Mouse (Mus musculus): ENCODE measurements around the gene Hoxa6. TPM values are rescaled to one million over a fixed set of nuclear protein-coding genes. Genes with fewer than 3 reads are reported as not detected.

Hoxa6 gene
- total and polyA plus RNA-seq, 3 experiments: 0.58 to 2.2 (median 2.1) TPM

- Histone ChIP-seq H3K9ac (ENCODE audit: insufficient read depth, low read depth) (no peak overlapping the region), H3K4me2 (ENCODE audit: insufficient read depth, low read depth, poor library complexity, severe bottlenecking) (no peak overlapping the region), H3K27me3 (replicated peaks) (no peaks in the 10 kb centered on the region), H3K36me3 (replicated peaks in 1 of 2; ENCODE audit: control insufficient read depth in 1 of 2, insufficient read depth in 1 of 2, low read length in 1 of 2) (no peaks in the 10 kb centered on the region), H3K9me3 (replicated peaks; ENCODE audit: low read length) (peaks cover 18% of the 10 kb centered on the region), H3K4me1 (ENCODE audit: control insufficient read depth in 1 of 2, insufficient read depth in 2 of 2) (no peaks in the 10 kb centered on the region), H3K79me2 (replicated peaks; ENCODE audit: control insufficient read depth, extremely low read depth, insufficient read depth, poor library complexity, severe bottlenecking) (no peaks in the 10 kb centered on the region), H3K4me3 (replicated peaks in 1 of 3; ENCODE audit: low read depth in 2 of 3, low read length in 2 of 3, poor library complexity in 1 of 3) (no peak overlapping the region), H3K27ac (ENCODE audit: insufficient read depth, low read depth) (no peak overlapping the region)
- dilution Hi-C loops (cut with MboI; ENCODE audit: extremely low pct_ligation_motif_present, extremely low pct_unique_long_range_greater_than_20kb, low sequenced_read_pairs): no loop called here
- no peak for TF ChIP-seq USF1 (IDR thresholded peaks at IDR 0.05; ENCODE audit: low read depth, low read length)
- TF ChIP-seq CHD2 (IDR thresholded peaks at IDR 0.05; ENCODE audit: low read length): no peak
- no peak for TF ChIP-seq USF2 (conservative IDR thresholded peaks at IDR 0.05; ENCODE audit: low read depth, low read length)
- no peak for TF ChIP-seq NRF1 (IDR thresholded peaks at IDR 0.05; ENCODE audit: low read depth, low read length)
- no peak for TF ChIP-seq MAFK (IDR thresholded peaks at IDR 0.05; ENCODE audit: insufficient replicate concordance, low read length)
- TF ChIP-seq SMC3 (IDR thresholded peaks at IDR 0.05; ENCODE audit: low read depth, low read length): no peak
- TF ChIP-seq ELF1 (IDR thresholded peaks at IDR 0.05; ENCODE audit: low read depth, low read length): no peak
- TF ChIP-seq CTCF (conservative IDR thresholded peaks at IDR 0.05 in 1 of 2, IDR thresholded peaks at IDR 0.05 in 1 of 2; ENCODE audit: low read depth in 2 of 2, low read length in 2 of 2): no peak
- TF ChIP-seq GABPA (IDR thresholded peaks at IDR 0.05; ENCODE audit: insufficient replicate concordance, low read depth, low read length): no peak
- TF ChIP-seq TCF12 (IDR thresholded peaks at IDR 0.05; ENCODE audit: low read depth, low read length): no peak
- no peak for TF ChIP-seq CHD1 (IDR thresholded peaks at IDR 0.05; ENCODE audit: low read depth, low read length)
- no peak for TF ChIP-seq ETS1 (conservative IDR thresholded peaks at IDR 0.05; ENCODE audit: low read depth, low read length)
- no peak for TF ChIP-seq ZNF384 (IDR thresholded peaks at IDR 0.05; ENCODE audit: low read depth, low read length)
- no peak for TF ChIP-seq NELFE (IDR thresholded peaks at IDR 0.05; ENCODE audit: low read depth, low read length)
- no peak for TF ChIP-seq MAZ (IDR thresholded peaks at IDR 0.05; ENCODE audit: low read depth, low read length)
- TF ChIP-seq EP300 (IDR thresholded peaks at IDR 0.05; ENCODE audit: low read length): no peak
- no peak for TF ChIP-seq ZKSCAN1 (IDR thresholded peaks at IDR 0.05; ENCODE audit: borderline replicate concordance, low read depth, low read length)
- no peak for TF ChIP-seq BHLHE40 (IDR thresholded peaks at IDR 0.05; ENCODE audit: low read depth, low read length)
- DNase-seq (ENCODE audit: extremely low read depth): no peak
- in situ Hi-C loops (cut with MboI; ENCODE audit: low pct_ligation_motif_present, low pct_unique_long_range_greater_than_20kb, low sequenced_read_pairs): no loop called here
Observed at GRCm38 (mm10) chr6:52247766-52248637, 39.5 kb upstream of the Hoxa6 start.

- Histone ChIP-seq H3K4me3 (replicated peaks in 1 of 3; ENCODE audit: low read depth in 2 of 3, low read length in 2 of 3, poor library complexity in 1 of 3) (no peak overlapping the region), H3K4me2 (ENCODE audit: insufficient read depth, low read depth, poor library complexity, severe bottlenecking) (no peak overlapping the region), H3K27ac (ENCODE audit: insufficient read depth, low read depth) (no peak overlapping the region), H3K4me1 (ENCODE audit: control insufficient read depth in 1 of 2, insufficient read depth in 2 of 2) (no peaks in the 10 kb centered on the region), H3K27me3 (replicated peaks) (no peaks in the 10 kb centered on the region), H3K9ac (ENCODE audit: insufficient read depth, low read depth) (no peak overlapping the region), H3K9me3 (replicated peaks; ENCODE audit: low read length) (peaks cover 7% of the 10 kb centered on the region), H3K79me2 (replicated peaks; ENCODE audit: control insufficient read depth, extremely low read depth, insufficient read depth, poor library complexity, severe bottlenecking) (no peaks in the 10 kb centered on the region), H3K36me3 (replicated peaks in 1 of 2; ENCODE audit: control insufficient read depth in 1 of 2, insufficient read depth in 1 of 2, low read length in 1 of 2) (no peaks in the 10 kb centered on the region)
- TF ChIP-seq TCF12 (IDR thresholded peaks at IDR 0.05; ENCODE audit: low read depth, low read length): no peak
- TF ChIP-seq USF2 (conservative IDR thresholded peaks at IDR 0.05; ENCODE audit: low read depth, low read length): no peak
- no peak for TF ChIP-seq RCOR1 (conservative IDR thresholded peaks at IDR 0.05; ENCODE audit: low read depth, low read length)
- TF ChIP-seq ETS1 (conservative IDR thresholded peaks at IDR 0.05; ENCODE audit: low read depth, low read length): no peak
- no peak for TF ChIP-seq POLR2AphosphoS2 (IDR thresholded peaks at IDR 0.05; ENCODE audit: low read depth, low read length)
- in situ Hi-C loops (cut with MboI; ENCODE audit: low pct_ligation_motif_present, low pct_unique_long_range_greater_than_20kb, low sequenced_read_pairs) (no loop called here), dilution Hi-C loops (cut with MboI; ENCODE audit: extremely low pct_ligation_motif_present, extremely low pct_unique_long_range_greater_than_20kb, low sequenced_read_pairs) (no loop called here)
- DNase-seq (ENCODE audit: extremely low read depth): no peak
Observed at GRCm38 (mm10) chr6:52246916-52247315, 38.4 kb upstream of the Hoxa6 start.

Data from CH12.LX (cell line).